Mouse (Mus musculus) hindbrain, postnatal 0 days (tissue): Measurements from ENCODE around the gene Cadm2. TPM values are rescaled to one million over a fixed set of nuclear protein-coding genes. Genes with fewer than 3 reads are reported as not detected.

Experiments used
- ATAC-seq: fragments of 200-750 bp; cut with Nextera tagmentation; 2 replicates; pipeline ENCODE4 v1.8.0; 2017; ENCODE audit warnings: mild to moderate bottlenecking, moderate TSS enrichment, moderate library complexity
- DNase-seq: peaks from one replicate; pipeline ENCODE4 v3.0.0-alpha.2; 2015; ENCODE audit warnings: low spot score
- H3K27ac ChIP-seq: fragments of 300-500 bp; sonication (generic); 2 replicates; pipeline ENCODE4 v1.5.1; 2014; ENCODE audit warnings: mild to moderate bottlenecking
- H3K27me3 ChIP-seq: fragments of 300-500 bp; sonication (generic); 2 replicates; pipeline ENCODE4 v1.6.1; 2014; ENCODE audit warnings: low read length, mixed read lengths; ENCODE audit not compliant: insufficient read depth
- H3K36me3 ChIP-seq: fragments of 300-500 bp; sonication (generic); 2 replicates; pipeline ENCODE4 v1.6.1; 2014; ENCODE audit warnings: low read length, mixed read lengths; ENCODE audit not compliant: insufficient read depth
- H3K4me1 ChIP-seq: fragments of 300-500 bp; sonication (generic); 2 replicates; pipeline ENCODE4 v1.6.1; 2014; ENCODE audit warnings: antibody characterized with exemption, low read length, mixed read lengths; ENCODE audit not compliant: insufficient read depth
- H3K4me2 ChIP-seq: fragments of 300-500 bp; sonication (generic); 2 replicates; pipeline ENCODE4 v1.6.1; 2014; ENCODE audit warnings: low read depth, mild to moderate bottlenecking, low read length, moderate library complexity, mixed read lengths
- H3K4me3 ChIP-seq: fragments of 300-500 bp; sonication (generic); 2 replicates; pipeline ENCODE4 v1.5.1; 2014; ENCODE audit warnings: low read length
- H3K9ac ChIP-seq: fragments of 300-500 bp; sonication (generic); replicated peaks from 2 replicates; pipeline ENCODE4 v1.6.1; 2014; ENCODE audit warnings: mild to moderate bottlenecking, low read length, moderate library complexity, mixed read lengths
- H3K9me3 ChIP-seq: fragments of 300-500 bp; sonication (generic); 2 replicates; pipeline ENCODE4 v1.6.1; 2016; ENCODE audit warnings: low read length, mixed read lengths
- CTCF ChIP-seq: IDR thresholded peaks from 2 replicates; pipeline ENCODE4 v1.5.1; 2016; ENCODE audit warnings: antibody characterized with exemption, control low read depth, low read depth
- WGBS: fragments of 180-500 bp; shearing (Covaris S2); extraction: QIAGEN DNeasy Blood & Tissue Kit; methylation state at CpG from one replicate; pipeline ENCODE4 v1.1.7; 2014; 5-methylcytosine and 5-hydroxymethylcytosine counted together
- polyA plus RNA-seq: library from polyadenylated mRNA; unstranded; fragments of >200 nt; fragmentation: Nextera tagmentation; extraction: Ambion mirVana; gene quantifications from 2 replicates; pipeline ENCODE4 v1.2.1, GENCODE M21; 2015
- total RNA-seq: library from RNA; depleted of rRNA; stranded (reverse); fragments of >200 nt; gene quantifications from 2 replicates; pipeline ENCODE4 v1.2.3, GENCODE M21; 2014

Cadm2 gene
- total and polyA plus RNA-seq, 2 experiments from 2014 or later: 71.6 to 88.0 TPM

DNA sequence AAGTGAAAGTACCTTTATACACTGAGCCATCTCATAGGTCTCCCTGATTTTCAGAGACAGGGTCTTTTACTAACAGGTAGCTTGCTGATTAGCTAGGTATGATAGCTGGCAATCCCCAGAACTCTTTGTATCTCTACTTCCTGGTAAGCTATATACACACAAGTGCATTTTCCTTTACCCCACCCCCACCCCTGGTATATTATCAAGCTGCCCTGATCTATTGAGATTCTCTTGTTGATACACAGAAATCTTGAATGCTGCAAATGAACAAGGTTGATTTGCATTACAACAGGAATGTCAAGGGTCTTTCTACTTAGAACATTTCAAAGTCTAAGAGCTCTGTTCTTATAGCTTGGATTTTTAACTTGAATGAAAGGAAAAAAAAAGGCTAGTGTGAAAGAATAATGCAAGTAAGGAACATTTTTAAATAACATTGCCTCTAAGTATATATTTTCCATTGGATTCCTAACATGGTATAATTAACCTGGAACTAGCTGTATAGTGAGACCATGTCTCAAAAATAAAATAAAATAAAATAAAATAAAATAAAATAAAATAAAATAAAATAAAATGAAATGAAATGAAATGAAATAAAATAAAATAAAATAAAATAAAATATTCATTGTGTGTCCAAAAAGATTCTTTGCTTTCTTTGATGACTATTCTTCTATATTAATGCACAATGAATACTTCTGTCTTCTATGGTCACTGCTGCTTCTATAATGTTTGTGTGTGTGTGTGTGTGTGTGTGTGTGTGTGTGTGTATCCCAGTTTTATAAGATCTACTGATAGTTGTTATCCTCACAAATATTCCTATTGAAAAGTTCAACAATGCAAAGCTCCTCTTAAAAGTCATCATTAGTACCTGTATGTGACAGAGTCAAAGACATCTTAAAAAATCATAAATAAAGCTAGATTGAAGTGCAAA, 858.9 kb downstream of the Cadm2 start:
- DNase-seq: no peak
- TF ChIP-seq CTCF: no peak
- no peaks in the 10 kb centered on the region for H3K4me1 ChIP-seq
- no peak for ATAC-seq
- no peaks in the 10 kb centered on the region for H3K27me3 ChIP-seq
- H3K4me2 ChIP-seq: no peak overlapping the region
- no peak overlapping the region for H3K4me3 ChIP-seq
- no peaks in the 10 kb centered on the region for H3K9me3 ChIP-seq
- no peaks in the 10 kb centered on the region for H3K36me3 ChIP-seq
- H3K27ac ChIP-seq: no peak overlapping the region
- no peak overlapping the region for H3K9ac ChIP-seq

GRCm38 (mm10) chr16:66748533-66748932, 872.2 kb downstream of the Cadm2 start:
- ATAC-seq (no peak), DNase-seq (no peak)
- Histone ChIP-seq H3K4me3 (no peak overlapping the region), H3K36me3 (no peaks in the 10 kb centered on the region), H3K4me2 (no peak overlapping the region), H3K9me3 (no peaks in the 10 kb centered on the region), H3K4me1 (no peaks in the 10 kb centered on the region), H3K27ac (no peak overlapping the region), H3K9ac (no peak overlapping the region), H3K27me3 (no peaks in the 10 kb centered on the region)
- 89% methylated on average over 2 of the region's 2 CpGs for WGBS
- TF ChIP-seq CTCF: no peak

GRCm38 (mm10) chr16:66731212-66731611, 889.5 kb downstream of the Cadm2 start:
- Histone ChIP-seq H3K27me3 (no peaks in the 10 kb centered on the region), H3K36me3 (no peaks in the 10 kb centered on the region), H3K9me3 (no peaks in the 10 kb centered on the region), H3K4me3 (no peak overlapping the region), H3K4me1 (no peaks in the 10 kb centered on the region), H3K9ac (no peak overlapping the region), H3K27ac (no peak overlapping the region), H3K4me2 (no peak overlapping the region)
- peak; percentile 27 for DNase-seq
- ATAC-seq: peak; percentile 69; the same call in 1 of the 2 replicates
- 47% methylated on average over 3 of the region's 3 CpGs for WGBS
- TF ChIP-seq CTCF: no peak

DNA sequence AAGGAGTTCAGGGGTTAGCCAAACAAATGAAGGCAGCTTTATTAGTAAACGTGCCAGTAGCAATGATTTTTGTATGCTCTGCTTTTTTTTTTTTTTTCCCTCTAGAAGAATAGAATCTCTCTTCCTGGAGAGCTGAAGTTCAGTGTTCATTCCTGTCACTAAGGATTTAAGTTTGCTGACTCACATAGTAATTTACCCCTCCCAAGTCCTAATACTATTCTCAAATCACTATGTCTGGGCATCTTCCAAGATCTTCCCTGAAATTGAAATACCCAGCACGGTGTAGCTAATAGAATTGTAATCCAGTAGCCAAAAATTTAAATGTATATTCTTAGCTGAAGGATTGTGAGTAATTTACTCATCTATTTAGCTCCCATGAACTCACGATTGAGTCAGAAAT, 914.2 kb downstream of the Cadm2 start:
- Histone ChIP-seq H3K27me3 (no peaks in the 10 kb centered on the region), H3K4me3 (no peak overlapping the region), H3K4me2 (no peak overlapping the region), H3K9me3 (no peaks in the 10 kb centered on the region), H3K4me1 (no peaks in the 10 kb centered on the region), H3K27ac (no peak overlapping the region), H3K36me3 (no peaks in the 10 kb centered on the region), H3K9ac (no peak overlapping the region)
- DNase-seq (no peak), ATAC-seq (no peak)
- no peak for TF ChIP-seq CTCF
- 45% methylated on average over 3 of the region's 3 CpGs for WGBS

GRCm38 (mm10) chr16:66694783-66695182, 925.9 kb downstream of the Cadm2 start:
- Histone ChIP-seq H3K9ac (no peak overlapping the region), H3K27ac (no peak overlapping the region), H3K4me1 (no peaks in the 10 kb centered on the region), H3K27me3 (no peaks in the 10 kb centered on the region), H3K4me3 (no peak overlapping the region), H3K36me3 (no peaks in the 10 kb centered on the region), H3K9me3 (no peaks in the 10 kb centered on the region), H3K4me2 (no peak overlapping the region)
- no peak for DNase-seq
- no peak for TF ChIP-seq CTCF
- ATAC-seq: no peak

DNA sequence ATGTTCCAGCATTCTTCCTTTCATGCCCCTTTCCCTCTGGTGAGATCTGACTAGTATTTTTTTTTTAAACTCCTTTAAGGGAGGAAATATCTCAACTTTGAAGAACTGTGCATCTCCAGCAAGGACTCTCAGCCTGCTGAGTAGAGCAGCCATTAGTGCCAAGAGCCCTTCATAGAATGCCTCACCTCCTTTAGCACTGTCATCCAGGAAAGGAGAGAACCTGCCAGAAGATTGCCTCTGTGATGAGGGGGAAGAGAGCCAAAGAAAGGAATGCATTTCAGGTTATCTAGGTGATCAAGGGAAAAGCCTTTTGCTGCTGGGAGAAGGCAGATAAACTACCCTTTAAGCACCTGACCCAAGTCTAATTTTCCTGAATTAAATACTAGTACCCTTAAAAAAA, 943.5 kb downstream of the Cadm2 start:
- H3K4me3 ChIP-seq: no peak overlapping the region
- H3K27me3 ChIP-seq: no peaks in the 10 kb centered on the region
- TF ChIP-seq CTCF: no peak
- no peaks in the 10 kb centered on the region for H3K36me3 ChIP-seq
- H3K4me2 ChIP-seq: no peak overlapping the region
- no peak for ATAC-seq
- DNase-seq: no peak
- no peaks in the 10 kb centered on the region for H3K4me1 ChIP-seq
- no peaks in the 10 kb centered on the region for H3K9me3 ChIP-seq
- H3K27ac ChIP-seq: no peak overlapping the region
- H3K9ac ChIP-seq: no peak overlapping the region

GRCm38 (mm10) chr16:66651013-66651362, 969.7 kb downstream of the Cadm2 start:
- Histone ChIP-seq H3K4me3 (no peak overlapping the region), H3K4me1 (no peaks in the 10 kb centered on the region), H3K27me3 (no peaks in the 10 kb centered on the region), H3K4me2 (no peak overlapping the region), H3K9me3 (no peaks in the 10 kb centered on the region), H3K27ac (peak overlapping the region; percentile 32; the same call in 1 of the 2 replicates), H3K9ac (no peak overlapping the region), H3K36me3 (no peaks in the 10 kb centered on the region)
- DNase-seq (peak; percentile 64), ATAC-seq (peak; percentile 86)
- 48% methylated on average over 1 of the region's 1 CpGs for WGBS
- no peak for TF ChIP-seq CTCF
